Comparison of ENCODE assay signal across 8 mouse cellular contexts in genomic region chr9:63058506-63059233, GRCm38 (mm10).
DNase-seq lines count a peak whose midpoint lies in the region; ATAC-seq and TF ChIP-seq lines count a peak whose summit lies in the region.

No protein-coding gene starts in this region.

- H3K27me3 ChIP-seq in heart, postnatal 0 days (ENCODE audit: control insufficient read depth, insufficient read depth, low read length): no peaks in the 10 kb centered on the region
- no peaks in the 10 kb centered on the region for H3K27me3 ChIP-seq in forebrain, embryonic 13.5 days
- H3K27me3 ChIP-seq in midbrain, embryonic 12.5 days: peaks cover 23% of the 10 kb centered on the region

- H3K36me3 ChIP-seq in heart, postnatal 0 days (replicated peaks; ENCODE audit: control insufficient read depth, insufficient read depth, low read length): no peaks in the 10 kb centered on the region
- no peaks in the 10 kb centered on the region for H3K36me3 ChIP-seq in forebrain, embryonic 13.5 days (ENCODE audit: poor library complexity, severe bottlenecking)
- H3K36me3 ChIP-seq in midbrain, embryonic 12.5 days: no peaks in the 10 kb centered on the region

- peak overlapping the region; percentile 20 for H3K4me3 ChIP-seq in heart, postnatal 0 days (ENCODE audit: low read depth, low read length)
- H3K4me3 ChIP-seq in forebrain, embryonic 13.5 days: peak overlapping the region; percentile 22
- peak overlapping the region; percentile 9 for H3K4me3 ChIP-seq in midbrain, embryonic 12.5 days

- no peak for TF ChIP-seq EP300 in heart, postnatal 0 days (IDR thresholded peaks at IDR 0.05; ENCODE audit: low read depth)

- DNase-seq in heart, postnatal 0 days (ENCODE audit: low spot score): no peak
- no peak for DNase-seq in heart, adult 9 months (ENCODE audit: low spot score in 2 of 2)
- DNase-seq in brain, embryonic 14.5 days (ENCODE audit: low read depth): peak; percentile 73
- no peak for DNase-seq in urinary bladder, postnatal 25 days (ENCODE audit: low spot score)
- no peak for DNase-seq in testis, postnatal 10 days (ENCODE audit: low spot score)
- DNase-seq in heart, adult 11 months: no peak

- H3K4me1 ChIP-seq in heart, postnatal 0 days (ENCODE audit: control insufficient read depth, insufficient read depth): peaks cover 10% of the 10 kb centered on the region; the same call in 1 of the 2 replicates
- peaks cover 16% of the 10 kb centered on the region for H3K4me1 ChIP-seq in forebrain, embryonic 13.5 days
- H3K4me1 ChIP-seq in midbrain, embryonic 12.5 days: peaks cover 13% of the 10 kb centered on the region

- H3K27ac ChIP-seq in heart, postnatal 0 days (ENCODE audit: low read depth): no peak overlapping the region
- peak overlapping the region; percentile 65 for H3K27ac ChIP-seq in forebrain, embryonic 13.5 days
- H3K27ac ChIP-seq in midbrain, embryonic 12.5 days (replicated peaks): peak overlapping the region; percentile 89

- WGBS in heart, postnatal 0 days: 45% methylated on average over 16 of the region's 16 CpGs
- 22% methylated on average over 16 of the region's 16 CpGs for WGBS in forebrain, embryonic 13.5 days
- 6% methylated on average over 16 of the region's 16 CpGs for WGBS in midbrain, embryonic 12.5 days

- no peak for TF ChIP-seq POLR2A in brain, embryonic 14.5 days (IDR thresholded peaks at IDR 0.05; ENCODE audit: borderline replicate concordance, extremely low read depth, insufficient read depth, insufficient read length, poor library complexity, severe bottlenecking)

- H3K4me2 ChIP-seq in heart, postnatal 0 days (ENCODE audit: low read depth, low read length): peak overlapping the region; percentile 51
- H3K4me2 ChIP-seq in forebrain, embryonic 13.5 days: peak overlapping the region; percentile 57
- H3K4me2 ChIP-seq in midbrain, embryonic 12.5 days (replicated peaks): peak overlapping the region; percentile 47

- 0 out of 2 replicates have a peak overlapping the region, but pooled peaks have one; percentile 7 for H3K9ac ChIP-seq in heart, postnatal 0 days (replicated peaks; ENCODE audit: low read depth, low read length)
- H3K9ac ChIP-seq in forebrain, embryonic 13.5 days: peak overlapping the region; percentile 37
- H3K9ac ChIP-seq in midbrain, embryonic 12.5 days (replicated peaks): 0 out of 2 replicates have a peak overlapping the region, but pooled peaks have one; percentile 31

- H3K9me3 ChIP-seq in heart, postnatal 0 days (replicated peaks; ENCODE audit: control insufficient read depth, low read length): peaks cover 9% of the 10 kb centered on the region
- H3K9me3 ChIP-seq in forebrain, embryonic 13.5 days (replicated peaks): peaks cover 11% of the 10 kb centered on the region
- peaks cover 11% of the 10 kb centered on the region for H3K9me3 ChIP-seq in midbrain, embryonic 12.5 days

- ATAC-seq in heart, postnatal 0 days (ENCODE audit: insufficient read depth, low read depth): no peak
- no peak for ATAC-seq in forebrain, embryonic 13.5 days
- peak; percentile 73 for ATAC-seq in midbrain, embryonic 12.5 days (ENCODE audit: low FRiP score, low read depth)

- no peak for TF ChIP-seq CTCF in heart, postnatal 0 days (IDR thresholded peaks at IDR 0.05; ENCODE audit: low read depth)
- no peak for TF ChIP-seq CTCF in brain, embryonic 14.5 days (IDR thresholded peaks at IDR 0.05; ENCODE audit: borderline replicate concordance, extremely low read depth, insufficient read depth, insufficient read length)
